12 mouse cellular contexts compared by ENCODE assay signal in genomic region chr5:103797774-103798173, GRCm38 (mm10).
A peak's percentile ranks its signal among the peaks of the same experiment; 100 is the strongest.
DNase-seq lines count a peak whose midpoint lies in the region; ATAC-seq and TF ChIP-seq lines count a peak whose summit lies in the region.
"Had no signal": no experiment of that assay in that cellular context is flagged by ENCODE, and none has a peak within 500 bp of the region (broad histone marks: within the 10 kb centered on the region; RNA-seq: fewer than 3 reads in every experiment).

No protein-coding gene starts in this region.

- H3K4me2 ChIP-seq in hindbrain, postnatal 0 days (ENCODE audit: low read depth, low read length): peak overlapping the region; percentile 0; the same call in 1 of the 2 replicates
- no peak overlapping the region for H3K4me2 ChIP-seq in hindbrain, embryonic 12.5 days (replicated peaks)
- H3K4me2 ChIP-seq: heart, embryonic 12.5 days had no signal

- peak; percentile 55; the same call in 1 of the 2 replicates for ATAC-seq in hindbrain, postnatal 0 days
- no peak for ATAC-seq in hindbrain, embryonic 12.5 days (ENCODE audit: low FRiP score)
- ATAC-seq in erythroblast, adult 5-6 weeks (replicated peaks; ENCODE audit: low FRiP score, poor library complexity, severe bottlenecking): no peak
- no peak for ATAC-seq in megakaryocyte progenitor cell, adult 5-6 weeks (replicated peaks; ENCODE audit: poor library complexity)

- no peak for TF ChIP-seq CTCF in hindbrain, postnatal 0 days (IDR thresholded peaks at IDR 0.05; ENCODE audit: low read depth)

- H3K4me1 ChIP-seq in hindbrain, postnatal 0 days (ENCODE audit: insufficient read depth, low read length): no peaks in the 10 kb centered on the region; the same call in 1 of the 2 replicates
- peaks cover 8% of the 10 kb centered on the region for H3K4me1 ChIP-seq in hindbrain, embryonic 12.5 days

- no peak overlapping the region for H3K9ac ChIP-seq in hindbrain, postnatal 0 days (replicated peaks; ENCODE audit: low read length)
- H3K9ac ChIP-seq in hindbrain, embryonic 12.5 days: no peak overlapping the region
- H3K9ac ChIP-seq: heart, embryonic 12.5 days had no signal

- no peak overlapping the region for H3K4me3 ChIP-seq in hindbrain, postnatal 0 days (ENCODE audit: low read length)
- no peak overlapping the region for H3K4me3 ChIP-seq in hindbrain, embryonic 12.5 days
- H3K4me3 ChIP-seq: heart, embryonic 12.5 days had no signal

- no peaks in the 10 kb centered on the region for H3K36me3 ChIP-seq in hindbrain, postnatal 0 days (ENCODE audit: insufficient read depth, low read length)
- no peaks in the 10 kb centered on the region for H3K36me3 ChIP-seq in hindbrain, embryonic 12.5 days

- intact Hi-C loops in left cerebral cortex, postnatal 14 days (cut with DNase I): no loop called here

- H3K9me3 ChIP-seq in hindbrain, postnatal 0 days (ENCODE audit: low read length): no peaks in the 10 kb centered on the region
- H3K9me3 ChIP-seq in hindbrain, embryonic 12.5 days (replicated peaks): no peaks in the 10 kb centered on the region
- H3K9me3 ChIP-seq: heart, embryonic 12.5 days had no signal

- WGBS in hindbrain, postnatal 0 days: 30% methylated on average over 10 of the region's 10 CpGs
- WGBS in hindbrain, embryonic 12.5 days: 70% methylated on average over 10 of the region's 10 CpGs

- DNase-seq in hindbrain, postnatal 0 days (ENCODE audit: low spot score): peak; percentile 67
- peak; percentile 8 for DNase-seq in thymus, postnatal 4 days
- DNase-seq in thymus, postnatal 0 days (ENCODE audit: low spot score): no peak
- DNase-seq in left cerebral cortex, postnatal 14 days (ENCODE audit: low spot score in 2 of 2): peak; percentile 55 to 84
- no peak for DNase-seq in spleen, adult 18-20 months
- DNase-seq: cerebellum, postnatal 36 days; kidney, adult 9 months; thymus, adult 18-20 months had no signal

- H3K27ac ChIP-seq in hindbrain, postnatal 0 days: no peak overlapping the region
- H3K27ac ChIP-seq in hindbrain, embryonic 12.5 days: no peak overlapping the region

- no peaks in the 10 kb centered on the region for H3K27me3 ChIP-seq in hindbrain, postnatal 0 days (ENCODE audit: insufficient read depth, low read length)
- no peaks in the 10 kb centered on the region for H3K27me3 ChIP-seq in hindbrain, embryonic 12.5 days
- H3K27me3 ChIP-seq: heart, embryonic 12.5 days had no signal

Comparison
In these comparisons a context has a peak if more than half of its experiments do, and no peak if none do; other contexts are left out.
1. DNase-seq: peak in hindbrain, postnatal 0 days (single experiment), thymus, postnatal 4 days (single experiment) and left cerebral cortex, postnatal 14 days (2 of 2); none in thymus, postnatal 0 days (single experiment) and spleen, adult 18-20 months (0 of 2).